Mouse (Mus musculus): ENCODE data around the gene Pnisr.

DNA sequence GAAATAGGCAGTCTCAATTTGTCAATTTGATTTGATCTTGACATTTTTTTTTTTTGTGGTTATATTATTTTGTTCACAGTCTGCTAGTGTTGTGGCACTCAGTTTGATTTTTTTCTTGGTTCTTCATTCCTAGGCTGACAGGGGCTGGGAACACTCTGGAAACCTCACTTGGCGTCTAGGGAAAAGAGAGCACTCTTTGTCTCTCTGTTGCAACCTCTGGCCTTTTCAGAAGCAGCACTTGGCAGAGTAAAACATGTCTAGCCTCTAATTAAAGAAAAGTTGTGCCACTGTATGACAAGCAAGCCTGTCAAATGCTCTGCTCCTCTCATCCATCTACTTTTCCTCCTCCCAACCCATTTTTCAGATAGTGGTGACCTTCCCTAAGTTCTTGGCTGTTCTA lies 10.1 kb downstream of the Pnisr start:
- TF ChIP-seq CTCF (IDR thresholded peaks at IDR 0.05; ENCODE audit: low read depth) (no peak), EP300 (IDR thresholded peaks at IDR 0.05; ENCODE audit: low read depth) (no peak)

Measured in liver, embryonic 14.5 days (tissue).